Mouse (Mus musculus) T-cell, adult 66 days (primary cell): ENCODE results near the gene Awat2. TPM values are rescaled to one million over a fixed set of nuclear protein-coding genes. Genes with fewer than 3 reads are reported as not detected.

Source experiments
- total RNA-seq, 2 experiments: library from RNA; stranded (reverse); gene quantifications; 3 replicates in 1 of 2; 4 replicates in 1 of 2; pipeline ENCODE4 v1.2.4; 2023

Gene Awat2
- total RNA-seq: under 1 TPM; 0.47 to 0.79 TPM

GRCm38 (mm10) chrX:100442617-100443016, at the start of gene Awat2:
Gene Awat2, minus strand, starts transcription at chrX:100442717.

GRCm38 (mm10) chrX:100428693-100429092, 13.8 kb downstream of the Awat2 start, which contains the start of gene Otud6a:
Gene Otud6a, plus strand, starts transcription at chrX:100429013.

Other genes starting within 250 kb of the Awat2 start
- gene Otud6a, start 13.7 kb downstream of the Awat2 start, total RNA-seq: not detected
- 10 to 100 TPM; 65.0 to 69.3 TPM for gene Igbp1, start 51.6 kb upstream of the Awat2 start, total RNA-seq
- gene Dgat2l6, start 82.1 kb upstream of the Awat2 start, total RNA-seq: under 1 TPM in 1 of 2 experiments, not detected in 1; 0.12 TPM
- not detected for gene Awat1, start 129.5 kb upstream of the Awat2 start, total RNA-seq
- gene P2ry4, start 152.2 kb upstream of the Awat2 start, total RNA-seq: not detected
- not detected for gene Arr3, start 162.8 kb upstream of the Awat2 start, total RNA-seq
- 1 to 10 TPM in 1 of 2 experiments, under 1 TPM in 1; 0.59 to 2.9 TPM for gene Kif4, start 183.0 kb upstream of the Awat2 start, total RNA-seq
- gene Pdzd11, start 183.9 kb upstream of the Awat2 start, total RNA-seq: 10 to 100 TPM; 15.6 to 20.7 TPM